Mouse (Mus musculus): ENCODE results near the gene Mup2. TPM values are rescaled to one million over a fixed set of nuclear protein-coding genes. Genes with fewer than 3 reads are reported as not detected.
"Not testable (repeated sequence)": the region's sequence is repeated elsewhere in the genome, so short reads cannot be mapped to it uniquely, and the experiment has no call there.

Gene Mup2
- polyA plus RNA-seq (2016; fragmentation: Nextera tagmentation; extraction: Ambion mirVana): not detected in 2 replicates

- H3K4me1 ChIP-seq; ATAC-seq (ENCODE audit: low FRiP score); H3K36me3 ChIP-seq (replicated peaks); H3K9me3 ChIP-seq; H3K4me2 ChIP-seq; H3K9ac ChIP-seq; H3K27ac ChIP-seq; H3K27me3 ChIP-seq; H3K4me3 ChIP-seq (replicated peaks): not testable (repeated sequence)
Observed at GRCm38 (mm10) chr4:60154189-60154588, at the start of gene Mup2. Gene Mup2, minus strand, starts transcription at chr4:60154289.

Other genes starting within 250 kb of the Mup2 start
- gene Slc46a2, start 239.2 kb downstream of the Mup2 start, polyA plus RNA-seq (2016; fragmentation: Nextera tagmentation; extraction: Ambion mirVana): 0.06 TPM in 1 of 2 replicates, not detected in the other
- not detected in 2 replicates for gene Mup4, start 193.6 kb downstream of the Mup2 start, polyA plus RNA-seq (2016; fragmentation: Nextera tagmentation; extraction: Ambion mirVana)
- not detected in 2 replicates for gene Mup6, start 190.0 kb downstream of the Mup2 start, polyA plus RNA-seq (2016; fragmentation: Nextera tagmentation; extraction: Ambion mirVana)
- not detected in 2 replicates for gene Mup7, start 83.8 kb downstream of the Mup2 start, polyA plus RNA-seq (2016; fragmentation: Nextera tagmentation; extraction: Ambion mirVana)
- gene Mup8, start 68.3 kb upstream of the Mup2 start, polyA plus RNA-seq (2016; fragmentation: Nextera tagmentation; extraction: Ambion mirVana): not detected in 2 replicates

Measured in forebrain, embryonic 12.5 days (tissue).